Mouse (Mus musculus) right cerebral cortex, postnatal 25 days (tissue): ENCODE data around the gene 4921524J17Rik.

Source experiments
- DNase-seq: peaks from one replicate; pipeline ENCODE4 v3.0.0; 2022

4921524J17Rik gene

GRCm38 (mm10) chr8:85380123-85380823, 52.4 kb downstream of the 4921524J17Rik start:
- no peak for DNase-seq

- no peak for DNase-seq
Measured at GRCm38 (mm10) chr8:85379142-85379781, 53.4 kb downstream of the 4921524J17Rik start.

GRCm38 (mm10) chr8:85376516-85376915, 56.1 kb downstream of the 4921524J17Rik start:
- no peak for DNase-seq

GRCm38 (mm10) chr8:85374286-85374685, 58.3 kb downstream of the 4921524J17Rik start:
- DNase-seq: no peak

- no peak for DNase-seq
Measured at GRCm38 (mm10) chr8:85373435-85374039, 59.1 kb downstream of the 4921524J17Rik start.

GRCm38 (mm10) chr8:85372465-85372839, 60.2 kb downstream of the 4921524J17Rik start:
- no peak for DNase-seq

GRCm38 (mm10) chr8:85371736-85372464, 60.7 kb downstream of the 4921524J17Rik start:
- DNase-seq: no peak

- no peak for DNase-seq
Measured at GRCm38 (mm10) chr8:85365176-85365575, 67.5 kb downstream of the 4921524J17Rik start.

- no peak for DNase-seq
Measured at GRCm38 (mm10) chr8:85364628-85365027, 68.0 kb downstream of the 4921524J17Rik start.

- DNase-seq: no peak
Measured at GRCm38 (mm10) chr8:85363406-85363805, 69.2 kb downstream of the 4921524J17Rik start.

- no peak for DNase-seq
Measured at GRCm38 (mm10) chr8:85362211-85362610, 70.4 kb downstream of the 4921524J17Rik start.
